Mouse (Mus musculus) hindbrain, embryonic 16.5 days (tissue): Measurements from ENCODE around the gene Ankrd27. TPM values are rescaled to one million over a fixed set of nuclear protein-coding genes. Genes with fewer than 3 reads are reported as not detected.

Source experiments
- ATAC-seq: fragments of 200-750 bp; cut with Nextera tagmentation; 2 replicates; pipeline ENCODE4 v1.8.0; 2017; ENCODE audit warnings: moderate TSS enrichment, moderate library complexity
- H3K27ac ChIP-seq: fragments of 300-500 bp; sonication (generic); 2 replicates; pipeline ENCODE4 v1.5.1; 2014; ENCODE audit warnings: low read depth, mild to moderate bottlenecking, control low read depth, low read length, moderate library complexity
- H3K27me3 ChIP-seq: fragments of 300-500 bp; sonication (generic); replicated peaks from 2 replicates; pipeline ENCODE4 v1.6.1; 2014; ENCODE audit warnings: low read length; ENCODE audit not compliant: control insufficient read depth, insufficient read depth
- H3K36me3 ChIP-seq: fragments of 300-500 bp; sonication (generic); 2 replicates; pipeline ENCODE4 v1.6.1; 2014; ENCODE audit warnings: mild to moderate bottlenecking, low read length, moderate library complexity, mixed read lengths; ENCODE audit not compliant: control insufficient read depth, insufficient read depth
- H3K4me1 ChIP-seq: fragments of 300-500 bp; sonication (generic); 2 replicates; pipeline ENCODE4 v1.6.1; 2014; ENCODE audit warnings: low read depth, low read length; ENCODE audit not compliant: control insufficient read depth, insufficient read depth
- H3K4me2 ChIP-seq: fragments of 300-500 bp; sonication (generic); 2 replicates; pipeline ENCODE4 v1.6.1; 2014; ENCODE audit warnings: mild to moderate bottlenecking, low read length, control low read depth, moderate library complexity
- H3K4me3 ChIP-seq: fragments of 300-500 bp; sonication (generic); 2 replicates; pipeline ENCODE4 v1.5.1; 2014; ENCODE audit warnings: mild to moderate bottlenecking, low read length, control low read depth, moderate library complexity
- H3K9ac ChIP-seq: fragments of 300-500 bp; sonication (generic); 2 replicates; pipeline ENCODE4 v1.6.1; 2014; ENCODE audit warnings: low read depth, mild to moderate bottlenecking, control low read depth, low read length, moderate library complexity
- H3K9me3 ChIP-seq: fragments of 300-500 bp; sonication (generic); 2 replicates; pipeline ENCODE4 v1.6.1; 2014; ENCODE audit warnings: mild to moderate bottlenecking, low read length, moderate library complexity; ENCODE audit not compliant: control insufficient read depth
- WGBS: fragments of 180-500 bp; shearing (Covaris S2); extraction: QIAGEN DNeasy Blood & Tissue Kit; methylation state at CpG from one replicate; pipeline ENCODE4 v1.1.7; 2014; 5-methylcytosine and 5-hydroxymethylcytosine counted together
- polyA plus RNA-seq: library from polyadenylated mRNA; unstranded; fragments of >200 nt; fragmentation: Nextera tagmentation; extraction: Ambion mirVana; gene quantifications from 2 replicates; pipeline ENCODE4 v1.2.1, GENCODE M21; 2015

Gene Ankrd27
- polyA plus RNA-seq, 1 experiment from 2014 or later, result 17.3 TPM

DNA sequence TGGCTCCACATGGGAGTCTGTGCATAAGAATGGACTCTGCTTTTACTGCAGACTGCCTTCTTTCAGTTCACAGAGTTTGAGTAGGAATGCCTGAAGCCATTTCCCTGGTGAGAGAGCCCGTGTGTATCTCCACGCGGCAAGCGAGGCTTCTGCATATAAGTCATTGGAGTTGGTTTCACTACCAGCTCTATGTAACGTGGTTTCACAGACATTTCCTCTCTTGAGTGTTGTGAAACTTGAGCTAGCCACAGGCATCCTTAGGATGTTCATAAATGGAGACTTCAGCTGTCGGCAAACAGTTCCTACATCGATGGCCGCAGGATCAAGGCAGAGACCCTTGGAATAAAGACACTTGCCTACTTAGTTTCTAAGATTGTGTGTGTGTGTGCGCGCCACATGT lies 23.2 kb downstream of the Ankrd27 start:
- Histone ChIP-seq H3K36me3 (peaks cover 19% of the 10 kb centered on the region), H3K9ac (no peak overlapping the region), H3K27me3 (no peaks in the 10 kb centered on the region), H3K27ac (no peak overlapping the region), H3K9me3 (no peaks in the 10 kb centered on the region), H3K4me1 (no peaks in the 10 kb centered on the region), H3K4me2 (no peak overlapping the region), H3K4me3 (no peak overlapping the region)
- 91% methylated on average over 10 of the region's 10 CpGs for WGBS
- no peak for ATAC-seq

DNA sequence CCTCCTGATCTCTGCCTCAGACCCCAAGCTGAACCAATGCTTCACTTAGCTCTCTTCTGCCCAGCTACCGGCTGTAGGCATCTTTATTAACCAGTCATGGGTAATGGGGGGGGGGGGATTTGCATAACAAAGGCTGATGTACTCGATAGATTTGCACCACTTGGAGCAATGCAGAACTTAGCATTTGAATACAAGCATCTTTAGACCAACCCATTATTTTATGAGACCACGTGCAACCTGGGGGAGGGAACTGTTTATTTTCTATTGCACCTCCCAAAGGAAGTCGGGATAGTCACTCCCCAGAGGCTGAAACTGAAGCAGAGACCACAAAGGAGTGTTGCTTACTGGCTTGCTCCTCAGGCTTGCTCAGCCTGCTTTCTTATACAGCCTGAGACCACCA lies 31.5 kb downstream of the Ankrd27 start:
- Histone ChIP-seq H3K9ac (no peak overlapping the region), H3K27me3 (no peaks in the 10 kb centered on the region), H3K36me3 (peaks cover 41% of the 10 kb centered on the region), H3K27ac (no peak overlapping the region), H3K4me1 (no peaks in the 10 kb centered on the region), H3K4me3 (no peak overlapping the region), H3K4me2 (no peak overlapping the region), H3K9me3 (no peaks in the 10 kb centered on the region)
- WGBS, result 28% methylated on average over 4 of the region's 4 CpGs
- no peak for ATAC-seq

DNA sequence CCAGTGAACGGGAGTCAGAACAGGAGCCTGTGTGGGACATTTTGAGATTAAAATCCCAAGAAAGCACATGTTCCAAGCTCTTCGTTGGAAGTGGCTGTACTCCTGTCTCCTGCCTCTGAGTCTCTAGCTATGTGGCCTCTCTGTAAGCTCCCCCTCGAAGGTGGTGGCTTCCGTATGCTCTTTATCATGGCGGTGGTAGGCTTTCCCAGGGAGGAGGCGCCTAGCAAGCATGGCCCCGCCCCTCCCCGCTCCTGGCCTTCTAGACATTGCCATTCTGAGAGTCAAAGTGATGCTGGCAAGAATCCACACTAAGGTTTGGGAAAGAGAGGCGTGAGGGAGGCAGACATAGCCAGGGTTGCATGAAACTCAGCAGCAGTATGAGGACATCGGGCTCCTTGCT lies 36.6 kb downstream of the Ankrd27 start:
- no peak overlapping the region for H3K27ac ChIP-seq
- H3K4me2 ChIP-seq, result no peak overlapping the region
- H3K9me3 ChIP-seq, result no peaks in the 10 kb centered on the region
- no peaks in the 10 kb centered on the region for H3K4me1 ChIP-seq
- WGBS, result 92% methylated on average over 10 of the region's 10 CpGs
- H3K9ac ChIP-seq, result no peak overlapping the region
- H3K36me3 ChIP-seq, result peaks cover 28% of the 10 kb centered on the region
- no peak overlapping the region for H3K4me3 ChIP-seq
- no peaks in the 10 kb centered on the region for H3K27me3 ChIP-seq
- no peak for ATAC-seq

DNA sequence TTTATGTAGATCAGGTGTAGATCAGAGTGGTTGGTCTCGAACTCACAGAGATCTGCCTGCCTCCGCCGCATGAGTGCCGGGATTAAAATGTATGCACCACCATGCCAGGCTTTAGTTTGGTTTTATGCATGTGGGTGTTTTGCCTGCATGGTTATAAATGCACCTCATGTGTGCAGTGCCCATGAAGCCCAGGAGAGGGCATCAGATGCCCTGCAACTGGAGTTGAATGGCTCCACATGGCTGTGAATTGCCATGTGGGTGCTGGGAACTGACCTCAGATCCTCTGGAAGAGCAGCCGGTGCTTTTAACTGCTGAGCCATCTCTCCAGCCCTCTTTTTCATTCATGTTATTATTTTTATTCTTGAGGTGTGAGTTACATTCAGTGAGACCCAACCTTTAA lies 40.0 kb downstream of the Ankrd27 start:
- ATAC-seq, result no peak
- H3K9ac ChIP-seq, result no peak overlapping the region
- no peaks in the 10 kb centered on the region for H3K9me3 ChIP-seq
- no peak overlapping the region for H3K4me2 ChIP-seq
- no peaks in the 10 kb centered on the region for H3K4me1 ChIP-seq
- H3K27me3 ChIP-seq, result no peaks in the 10 kb centered on the region
- 98% methylated on average over 5 of the region's 5 CpGs for whole genome bisulfite sequencing
- H3K4me3 ChIP-seq, result no peak overlapping the region
- H3K27ac ChIP-seq, result no peak overlapping the region
- H3K36me3 ChIP-seq, result peaks cover 30% of the 10 kb centered on the region

- whole genome bisulfite sequencing, result 88% methylated on average over 10 of the region's 10 CpGs
- H3K36me3 ChIP-seq, result peaks cover 31% of the 10 kb centered on the region
Measured at GRCm38 (mm10) chr7:35627371-35627770, 41.3 kb downstream of the Ankrd27 start.

DNA sequence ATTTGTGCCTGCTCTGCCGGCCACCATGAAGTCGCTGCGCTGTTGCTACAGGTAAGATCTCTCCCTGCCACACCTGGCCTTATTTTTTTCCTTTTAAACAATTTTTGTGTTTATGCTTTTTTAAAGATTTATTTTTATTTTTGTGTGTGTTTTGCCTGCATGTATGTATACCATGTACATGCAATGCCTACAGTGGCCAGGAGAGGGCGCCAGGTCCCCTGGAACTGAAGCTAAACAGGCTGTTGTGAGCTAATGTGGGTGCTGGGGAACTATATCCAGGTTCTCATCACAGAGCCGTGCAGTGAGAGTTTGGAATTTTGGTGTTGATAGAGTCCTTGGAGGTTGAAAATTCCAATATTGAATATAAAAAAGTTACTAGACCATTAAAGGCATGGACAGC lies 42.5 kb downstream of the Ankrd27 start:
- Histone ChIP-seq H3K9ac (no peak overlapping the region), H3K27ac (no peak overlapping the region), H3K4me2 (no peak overlapping the region), H3K9me3 (no peaks in the 10 kb centered on the region), H3K36me3 (peaks cover 34% of the 10 kb centered on the region), H3K4me1 (no peaks in the 10 kb centered on the region), H3K27me3 (no peaks in the 10 kb centered on the region), H3K4me3 (no peak overlapping the region)
- 73% methylated on average over 5 of the region's 5 CpGs for WGBS
- no peak for ATAC-seq

More at GRCm38 (mm10) chr7:35627371-35627770, 41.3 kb downstream of the Ankrd27 start:
- Histone ChIP-seq H3K4me3 (no peak overlapping the region), H3K4me2 (no peak overlapping the region), H3K4me1 (no peaks in the 10 kb centered on the region), H3K9me3 (no peaks in the 10 kb centered on the region), H3K9ac (no peak overlapping the region), H3K27me3 (no peaks in the 10 kb centered on the region), H3K27ac (no peak overlapping the region)
- ATAC-seq, result no peak

DNA sequence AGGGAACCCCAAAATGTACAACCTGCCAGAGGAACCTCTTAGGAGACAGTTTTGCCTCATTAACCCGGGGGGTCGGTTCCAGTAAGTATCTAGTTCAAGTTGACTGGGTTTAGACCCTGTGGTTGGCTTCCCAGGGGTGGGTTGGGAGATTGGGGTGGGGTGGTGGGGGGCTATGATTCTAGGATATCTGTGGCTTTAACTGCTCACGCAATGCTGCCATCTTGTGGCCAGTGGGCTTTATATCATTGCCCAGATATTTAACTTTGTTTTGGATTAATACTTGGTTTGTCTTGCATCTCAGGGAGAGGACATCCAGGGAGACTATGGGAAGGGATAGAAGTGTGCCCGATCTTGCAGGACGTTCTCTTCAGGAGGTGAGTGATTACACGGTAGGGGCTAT lies 50.2 kb downstream of the Ankrd27 start:
- WGBS, result 73% methylated on average over 6 of the region's 6 CpGs
- no peak overlapping the region for H3K27ac ChIP-seq
- no peak overlapping the region for H3K4me3 ChIP-seq
- H3K4me1 ChIP-seq, result no peaks in the 10 kb centered on the region
- no peaks in the 10 kb centered on the region for H3K9me3 ChIP-seq
- H3K27me3 ChIP-seq, result no peaks in the 10 kb centered on the region
- ATAC-seq, result no peak
- H3K36me3 ChIP-seq, result peaks cover 36% of the 10 kb centered on the region
- H3K4me2 ChIP-seq, result no peak overlapping the region
- H3K9ac ChIP-seq, result no peak overlapping the region

DNA sequence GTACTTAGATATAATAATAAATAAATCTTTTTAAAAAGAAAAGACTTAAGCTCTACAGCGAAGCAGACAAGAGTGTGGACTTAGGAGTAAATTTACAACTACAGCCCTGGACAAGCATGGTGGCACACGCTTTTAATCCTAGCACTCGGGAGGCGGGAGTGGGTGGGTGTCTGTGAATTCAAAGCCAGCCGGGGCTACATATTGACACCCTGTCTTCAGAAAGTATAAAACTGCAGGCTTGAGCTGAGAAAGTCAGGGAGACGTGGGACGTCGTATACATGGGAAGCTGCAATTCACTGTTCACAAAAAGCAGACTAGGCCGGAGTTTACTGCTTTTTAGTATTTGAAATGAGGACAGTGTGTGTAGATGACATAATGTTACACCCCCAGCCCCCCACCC lies 50.8 kb downstream of the Ankrd27 start:
- no peak overlapping the region for H3K4me3 ChIP-seq
- no peak overlapping the region for H3K9ac ChIP-seq
- H3K4me1 ChIP-seq, result no peaks in the 10 kb centered on the region
- no peaks in the 10 kb centered on the region for H3K9me3 ChIP-seq
- ATAC-seq, result no peak
- no peak overlapping the region for H3K27ac ChIP-seq
- 92% methylated on average over 9 of the region's 9 CpGs for WGBS
- no peaks in the 10 kb centered on the region for H3K27me3 ChIP-seq
- peaks cover 39% of the 10 kb centered on the region for H3K36me3 ChIP-seq
- no peak overlapping the region for H3K4me2 ChIP-seq

DNA sequence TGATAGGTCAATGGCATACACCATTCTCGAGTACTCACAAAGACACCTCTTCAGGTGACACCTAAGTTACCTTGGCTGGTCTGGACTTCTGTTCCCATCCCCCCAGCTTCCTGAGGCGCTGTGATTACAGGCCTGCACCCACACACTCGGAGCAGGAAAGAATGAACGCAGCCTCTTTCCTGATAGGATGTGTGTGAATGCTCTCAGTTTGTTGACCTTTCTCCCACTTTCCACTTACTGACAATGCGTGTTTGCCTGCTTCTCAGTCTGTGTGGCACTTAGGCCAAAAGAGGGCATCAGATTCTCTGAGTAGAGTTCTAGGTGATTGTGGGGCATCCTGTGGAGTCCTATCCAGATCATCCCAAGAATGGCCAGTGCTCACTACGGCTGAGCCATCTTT lies 54.0 kb downstream of the Ankrd27 start:
- Histone ChIP-seq H3K27me3 (no peaks in the 10 kb centered on the region), H3K4me1 (no peaks in the 10 kb centered on the region), H3K36me3 (peaks cover 56% of the 10 kb centered on the region), H3K4me2 (no peak overlapping the region), H3K27ac (no peak overlapping the region), H3K9ac (no peak overlapping the region), H3K9me3 (no peaks in the 10 kb centered on the region), H3K4me3 (no peak overlapping the region)
- ATAC-seq, result no peak
- 87% methylated on average over 6 of the region's 6 CpGs for WGBS
